ENCODE assay signal across 9 mouse cellular contexts in the genomic region with DNA sequence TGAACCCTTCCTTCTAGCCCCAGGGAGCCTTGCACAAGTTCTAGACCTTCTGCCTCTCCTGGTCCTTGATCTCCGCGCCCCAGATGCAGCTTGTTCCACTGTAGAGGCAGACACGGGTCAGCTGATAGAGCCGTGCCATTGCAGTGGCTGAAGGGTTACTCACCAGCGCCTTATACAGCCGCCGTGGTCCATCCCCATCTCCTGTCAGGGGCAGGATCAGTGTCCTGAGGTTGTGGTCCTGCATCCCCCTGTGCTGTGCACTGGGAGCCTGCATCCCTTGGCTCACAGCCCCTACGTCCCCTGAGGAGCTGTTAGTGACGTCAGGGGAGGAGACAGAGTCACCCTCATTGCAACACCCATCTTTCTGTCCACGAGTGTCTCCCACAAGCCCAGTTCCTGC. TPM values are rescaled to one million over a fixed set of nuclear protein-coding genes. Genes with fewer than 3 reads are reported as not detected.
A peak's percentile ranks its signal among the peaks of the same experiment; 100 is the strongest.
DNase-seq lines count a peak whose midpoint lies in the region; ATAC-seq and TF ChIP-seq lines count a peak whose summit lies in the region.
"Had no signal": no experiment of that assay in that cellular context is flagged by ENCODE, and none has a peak within 500 bp of the region (broad histone marks: within the 10 kb centered on the region; RNA-seq: fewer than 3 reads in every experiment).

No protein-coding gene starts in this region.

- peak overlapping the region; percentile 9; the same call in 1 of the 2 replicates for H3K4me2 ChIP-seq in forebrain, embryonic 12.5 days
- H3K4me2 ChIP-seq in forebrain, embryonic 11.5 days (ENCODE audit: low read depth, low read length, severe bottlenecking): no peak overlapping the region
- peak overlapping the region; percentile 1 for H3K4me2 ChIP-seq in lung, embryonic 16.5 days (ENCODE audit: low read depth, low read length)
- H3K4me2 ChIP-seq in heart, postnatal 0 days (ENCODE audit: low read depth, low read length): peak overlapping the region; percentile 45
- H3K4me2 ChIP-seq: midbrain, embryonic 13.5 days had no signal

- no peaks in the 10 kb centered on the region for H3K27me3 ChIP-seq in forebrain, embryonic 12.5 days
- H3K27me3 ChIP-seq in forebrain, embryonic 11.5 days (ENCODE audit: control insufficient read depth, insufficient read depth, low read length): no peaks in the 10 kb centered on the region
- H3K27me3 ChIP-seq in lung, embryonic 16.5 days (ENCODE audit: control insufficient read depth, insufficient read depth, low read depth, low read length): no peaks in the 10 kb centered on the region
- no peaks in the 10 kb centered on the region for H3K27me3 ChIP-seq in heart, postnatal 0 days (ENCODE audit: control insufficient read depth, insufficient read depth, low read length)
- no peaks in the 10 kb centered on the region for H3K27me3 ChIP-seq in megakaryocyte, embryonic 14.5 days (replicated peaks)
- H3K27me3 ChIP-seq: midbrain, embryonic 13.5 days had no signal

- no peak for TF ChIP-seq CTCF in heart, postnatal 0 days (IDR thresholded peaks at IDR 0.05; ENCODE audit: low read depth)

- H3K4me1 ChIP-seq in forebrain, embryonic 12.5 days: peaks cover 33% of the 10 kb centered on the region
- no peaks in the 10 kb centered on the region; the same call in 1 of the 2 replicates for H3K4me1 ChIP-seq in forebrain, embryonic 11.5 days (replicated peaks; ENCODE audit: control insufficient read depth, insufficient read depth, low read length)
- H3K4me1 ChIP-seq in lung, embryonic 16.5 days (replicated peaks; ENCODE audit: control insufficient read depth, insufficient read depth, low read length): peaks cover 30% of the 10 kb centered on the region
- H3K4me1 ChIP-seq in heart, postnatal 0 days (ENCODE audit: control insufficient read depth, insufficient read depth): peaks cover 45% of the 10 kb centered on the region
- peaks cover 91% of the 10 kb centered on the region for H3K4me1 ChIP-seq in megakaryocyte, embryonic 14.5 days

- H3K36me3 ChIP-seq in forebrain, embryonic 12.5 days (replicated peaks): peaks cover 30% of the 10 kb centered on the region
- peaks cover 13% of the 10 kb centered on the region for H3K36me3 ChIP-seq in forebrain, embryonic 11.5 days (ENCODE audit: control insufficient read depth, insufficient read depth, low read length)
- H3K36me3 ChIP-seq in lung, embryonic 16.5 days (ENCODE audit: control insufficient read depth, insufficient read depth, low read length): peaks cover 24% of the 10 kb centered on the region
- H3K36me3 ChIP-seq in heart, postnatal 0 days (replicated peaks; ENCODE audit: control insufficient read depth, insufficient read depth, low read length): peaks cover 27% of the 10 kb centered on the region
- H3K36me3 ChIP-seq in megakaryocyte, embryonic 14.5 days (replicated peaks; ENCODE audit: low read length): peaks cover 75% of the 10 kb centered on the region

- no peak for DNase-seq in forebrain, embryonic 11.5 days (ENCODE audit: low spot score)
- DNase-seq in lung, postnatal 25 days (ENCODE audit: low spot score): no peak
- DNase-seq in heart, postnatal 0 days (ENCODE audit: low spot score): no peak
- no peak for DNase-seq in yolk sac, embryonic 10.5 days (ENCODE audit: low spot score)

- H3K27ac ChIP-seq in forebrain, embryonic 12.5 days: peak overlapping the region; percentile 46; the same call in 1 of the 2 replicates
- no peak overlapping the region for H3K27ac ChIP-seq in forebrain, embryonic 11.5 days (ENCODE audit: low read depth, low read length)
- H3K27ac ChIP-seq in lung, embryonic 16.5 days (ENCODE audit: low read length): peak overlapping the region; percentile 37; the same call in 1 of the 2 replicates
- H3K27ac ChIP-seq in heart, postnatal 0 days (ENCODE audit: low read depth): peak overlapping the region; percentile 74

- no peak for ATAC-seq in forebrain, embryonic 12.5 days (ENCODE audit: low FRiP score)
- no peak for ATAC-seq in forebrain, embryonic 11.5 days (replicated peaks; ENCODE audit: low FRiP score)
- ATAC-seq in lung, embryonic 16.5 days (ENCODE audit: low read depth): no peak
- ATAC-seq in heart, postnatal 0 days (ENCODE audit: insufficient read depth, low read depth): peak; percentile 10; the same call in 1 of the 2 replicates
- no peak for ATAC-seq in monocyte, adult 5-6 weeks (replicated peaks; ENCODE audit: insufficient number of reproducible peaks, low FRiP score, low TSS enrichment, poor library complexity, severe bottlenecking)
- ATAC-seq: midbrain, embryonic 13.5 days had no signal

- no peak overlapping the region for H3K9ac ChIP-seq in forebrain, embryonic 12.5 days
- no peak overlapping the region for H3K9ac ChIP-seq in forebrain, embryonic 11.5 days (ENCODE audit: low read length)
- H3K9ac ChIP-seq in lung, embryonic 16.5 days (ENCODE audit: low read length): peak overlapping the region; percentile 30
- peak overlapping the region; percentile 17; the same call in 1 of the 2 replicates for H3K9ac ChIP-seq in heart, postnatal 0 days (replicated peaks; ENCODE audit: low read depth, low read length)

- H3K9me3 ChIP-seq in forebrain, embryonic 12.5 days: no peaks in the 10 kb centered on the region
- H3K9me3 ChIP-seq in forebrain, embryonic 11.5 days (ENCODE audit: control insufficient read depth, low read length): no peaks in the 10 kb centered on the region
- H3K9me3 ChIP-seq in lung, embryonic 16.5 days (ENCODE audit: control insufficient read depth, low read length): no peaks in the 10 kb centered on the region
- H3K9me3 ChIP-seq in heart, postnatal 0 days (replicated peaks; ENCODE audit: control insufficient read depth, low read length): no peaks in the 10 kb centered on the region
- H3K9me3 ChIP-seq in megakaryocyte, embryonic 14.5 days: no peaks in the 10 kb centered on the region
- H3K9me3 ChIP-seq: midbrain, embryonic 13.5 days had no signal

- no peak overlapping the region for H3K4me3 ChIP-seq in forebrain, embryonic 12.5 days (replicated peaks)
- H3K4me3 ChIP-seq in forebrain, embryonic 11.5 days (ENCODE audit: low read depth, low read length): no peak overlapping the region
- no peak overlapping the region for H3K4me3 ChIP-seq in lung, embryonic 16.5 days (ENCODE audit: low read length)
- H3K4me3 ChIP-seq in heart, postnatal 0 days (ENCODE audit: low read depth, low read length): 0 out of 2 replicates have a peak overlapping the region, but pooled peaks have one; percentile 4
- H3K4me3 ChIP-seq in megakaryocyte, embryonic 14.5 days (replicated peaks): peak overlapping the region; percentile 93
- H3K4me3 ChIP-seq: midbrain, embryonic 13.5 days had no signal

- TF ChIP-seq EP300 in heart, postnatal 0 days (IDR thresholded peaks at IDR 0.05; ENCODE audit: low read depth): no peak; the same call in 1 of the 2 replicates

- whole genome bisulfite sequencing in forebrain, embryonic 12.5 days: 82% methylated on average over 10 of the region's 10 CpGs
- 78% methylated on average over 10 of the region's 10 CpGs for WGBS in forebrain, embryonic 11.5 days
- 57% methylated on average over 10 of the region's 10 CpGs for WGBS in lung, embryonic 16.5 days
- 41% methylated on average over 10 of the region's 10 CpGs for WGBS in heart, postnatal 0 days

RNA-seq across cellular contexts. Expression of a gene that starts 10.5 kb away (rescaled TPM):
- 84.1 and 98.7 TPM in 2 replicates for polyA plus RNA-seq in forebrain, embryonic 12.5 days (2016; fragmentation: Nextera tagmentation; extraction: Ambion mirVana)
- polyA plus RNA-seq in forebrain, embryonic 11.5 days (2014; fragmentation: Nextera tagmentation; extraction: Ambion mirVana): 74.1 and 74.9 TPM in 2 replicates
- polyA plus RNA-seq in lung, embryonic 16.5 days (2015; fragmentation: Nextera tagmentation; extraction: Ambion mirVana): 41.0 and 43.1 TPM in 2 replicates
- total RNA-seq in heart, postnatal 0 days (2014; rRNA removed; ENCODE audit: low replicate concordance): 38.5 and 44.3 TPM in 2 replicates
- 20.9 and 21.4 TPM in 2 replicates for polyA plus RNA-seq in heart, postnatal 0 days (2015; fragmentation: Nextera tagmentation; extraction: Ambion mirVana)
- polyA plus RNA-seq in megakaryocyte, embryonic 14.5 days (2012; ENCODE audit: insufficient read depth, low replicate concordance): 124 and 136 TPM in 2 replicates
- total RNA-seq in monocyte, adult 5-6 weeks (2017): 47.3 to 69.4 TPM (median 50.3 TPM) in 3 replicates

RNA-seq across cellular contexts. Expression of a gene that starts 11.9 kb away (rescaled TPM):
- polyA plus RNA-seq in forebrain, embryonic 12.5 days (2016; fragmentation: Nextera tagmentation; extraction: Ambion mirVana): 9.7 and 11.4 TPM in 2 replicates
- 10.1 and 11.9 TPM in 2 replicates for polyA plus RNA-seq in forebrain, embryonic 11.5 days (2014; fragmentation: Nextera tagmentation; extraction: Ambion mirVana)
- 29.3 and 32.9 TPM in 2 replicates for polyA plus RNA-seq in lung, embryonic 16.5 days (2015; fragmentation: Nextera tagmentation; extraction: Ambion mirVana)
- total RNA-seq in heart, postnatal 0 days (2014; rRNA removed; ENCODE audit: low replicate concordance): 0.12 and 2.3 TPM in 2 replicates
- polyA plus RNA-seq in heart, postnatal 0 days (2015; fragmentation: Nextera tagmentation; extraction: Ambion mirVana): 0.51 and 0.62 TPM in 2 replicates
- 4.6 and 5.5 TPM in 2 replicates for polyA plus RNA-seq in megakaryocyte, embryonic 14.5 days (2012; ENCODE audit: insufficient read depth, low replicate concordance)
- total RNA-seq in monocyte, adult 5-6 weeks (2017): 2.6 to 8.9 TPM (median 3.0 TPM) in 3 replicates

RNA-seq across cellular contexts. Expression of a gene that starts 17.6 kb away (rescaled TPM):
- polyA plus RNA-seq in forebrain, embryonic 12.5 days (2016; fragmentation: Nextera tagmentation; extraction: Ambion mirVana): 60.8 and 61.8 TPM in 2 replicates
- 51.2 and 53.2 TPM in 2 replicates for polyA plus RNA-seq in forebrain, embryonic 11.5 days (2014; fragmentation: Nextera tagmentation; extraction: Ambion mirVana)
- 36.6 and 37.9 TPM in 2 replicates for polyA plus RNA-seq in lung, embryonic 16.5 days (2015; fragmentation: Nextera tagmentation; extraction: Ambion mirVana)
- total RNA-seq in heart, postnatal 0 days (2014; rRNA removed; ENCODE audit: low replicate concordance): 14.3 and 14.9 TPM in 2 replicates
- polyA plus RNA-seq in heart, postnatal 0 days (2015; fragmentation: Nextera tagmentation; extraction: Ambion mirVana): 12.8 and 13.7 TPM in 2 replicates
- 76.5 and 78.5 TPM in 2 replicates for polyA plus RNA-seq in megakaryocyte, embryonic 14.5 days (2012; ENCODE audit: insufficient read depth, low replicate concordance)
- 24.5 to 34.3 TPM (median 25.5 TPM) in 3 replicates for total RNA-seq in monocyte, adult 5-6 weeks (2017)

RNA-seq across cellular contexts. Expression of a gene that starts 25.3 kb away (rescaled TPM):
- 2.1 and 2.9 TPM in 2 replicates for polyA plus RNA-seq in forebrain, embryonic 12.5 days (2016; fragmentation: Nextera tagmentation; extraction: Ambion mirVana)
- 1.9 and 2.6 TPM in 2 replicates for polyA plus RNA-seq in forebrain, embryonic 11.5 days (2014; fragmentation: Nextera tagmentation; extraction: Ambion mirVana)
- 18.6 and 19.6 TPM in 2 replicates for polyA plus RNA-seq in lung, embryonic 16.5 days (2015; fragmentation: Nextera tagmentation; extraction: Ambion mirVana)
- total RNA-seq in heart, postnatal 0 days (2014; rRNA removed; ENCODE audit: low replicate concordance): 4.7 and 10.5 TPM in 2 replicates
- 6.3 and 7.0 TPM in 2 replicates for polyA plus RNA-seq in heart, postnatal 0 days (2015; fragmentation: Nextera tagmentation; extraction: Ambion mirVana)
- 87.5 and 153 TPM in 2 replicates for polyA plus RNA-seq in megakaryocyte, embryonic 14.5 days (2012; ENCODE audit: insufficient read depth, low replicate concordance)
- total RNA-seq in monocyte, adult 5-6 weeks (2017): 0.19 TPM in 1 of 3 replicates, not detected in the others

RNA-seq across cellular contexts. Expression of a gene that starts 36.5 kb away (rescaled TPM):
- polyA plus RNA-seq in forebrain, embryonic 12.5 days (2016; fragmentation: Nextera tagmentation; extraction: Ambion mirVana): 31.1 and 33.3 TPM in 2 replicates
- 36.2 and 42.0 TPM in 2 replicates for polyA plus RNA-seq in forebrain, embryonic 11.5 days (2014; fragmentation: Nextera tagmentation; extraction: Ambion mirVana)
- 61.2 and 69.2 TPM in 2 replicates for polyA plus RNA-seq in lung, embryonic 16.5 days (2015; fragmentation: Nextera tagmentation; extraction: Ambion mirVana)
- 84.8 and 114 TPM in 2 replicates for total RNA-seq in heart, postnatal 0 days (2014; rRNA removed; ENCODE audit: low replicate concordance)
- polyA plus RNA-seq in heart, postnatal 0 days (2015; fragmentation: Nextera tagmentation; extraction: Ambion mirVana): 45.2 and 46.1 TPM in 2 replicates
- 93.1 and 154 TPM in 2 replicates for polyA plus RNA-seq in megakaryocyte, embryonic 14.5 days (2012; ENCODE audit: insufficient read depth, low replicate concordance)
- total RNA-seq in monocyte, adult 5-6 weeks (2017): 8.9 to 13.4 TPM (median 11.5 TPM) in 3 replicates

Comparison
In these comparisons a context has a peak if more than half of its experiments do, and no peak if none do; other contexts are left out.
1. H3K4me3 ChIP-seq: peak in heart, postnatal 0 days (single experiment) and megakaryocyte, embryonic 14.5 days (single experiment); none in forebrain, embryonic 12.5 days (single experiment), forebrain, embryonic 11.5 days (single experiment) and lung, embryonic 16.5 days (single experiment).
2. H3K9ac ChIP-seq: peak in lung, embryonic 16.5 days (single experiment) and heart, postnatal 0 days (single experiment); none in forebrain, embryonic 12.5 days (single experiment) and forebrain, embryonic 11.5 days (single experiment).